Mouse (Mus musculus) bone marrow, adult 2 months (tissue): ENCODE results near the gene Zfp61.

Experiments
- CTCF ChIP-seq: fragments of 200-500 bp; IDR thresholded peaks from 2 replicates; pipeline ENCODE4 v1.5.1; 2011; ENCODE audit warnings: low read length, control low read depth; ENCODE audit not compliant: control insufficient read depth, insufficient read depth
- POLR2A ChIP-seq: fragments of 200-500 bp; IDR thresholded peaks from 2 replicates; pipeline ENCODE4 v1.6.1; 2011; ENCODE audit warnings: low read depth, mild to moderate bottlenecking, control low read depth, low read length, borderline replicate concordance; ENCODE audit not compliant: control insufficient read depth

GRCm38 (mm10) chr7:24325675-24326128, 24.7 kb upstream of the Zfp61 start:
- no peak for TF ChIP-seq CTCF
- no peak for TF ChIP-seq POLR2A
